Mouse (Mus musculus): ENCODE results near the gene Tgfbr3l.
A peak's percentile ranks its signal among the peaks of the same experiment; 100 is the strongest.
"Not testable (repeated sequence)": the region's sequence is repeated elsewhere in the genome, so short reads cannot be mapped to it uniquely, and the experiment has no call there.

The Tgfbr3l gene

GRCm38 (mm10) chr8:4238434-4239192, 9.4 kb upstream of the Tgfbr3l start, which contains the start of the genes Map2k7 and Gm49320:
TSS of gene Map2k7 (plus strand) at chr8:4238740.
TSS of gene Gm49320 (plus strand) at chr8:4238865.
- DNase-seq = peak; percentile 100

DNA sequence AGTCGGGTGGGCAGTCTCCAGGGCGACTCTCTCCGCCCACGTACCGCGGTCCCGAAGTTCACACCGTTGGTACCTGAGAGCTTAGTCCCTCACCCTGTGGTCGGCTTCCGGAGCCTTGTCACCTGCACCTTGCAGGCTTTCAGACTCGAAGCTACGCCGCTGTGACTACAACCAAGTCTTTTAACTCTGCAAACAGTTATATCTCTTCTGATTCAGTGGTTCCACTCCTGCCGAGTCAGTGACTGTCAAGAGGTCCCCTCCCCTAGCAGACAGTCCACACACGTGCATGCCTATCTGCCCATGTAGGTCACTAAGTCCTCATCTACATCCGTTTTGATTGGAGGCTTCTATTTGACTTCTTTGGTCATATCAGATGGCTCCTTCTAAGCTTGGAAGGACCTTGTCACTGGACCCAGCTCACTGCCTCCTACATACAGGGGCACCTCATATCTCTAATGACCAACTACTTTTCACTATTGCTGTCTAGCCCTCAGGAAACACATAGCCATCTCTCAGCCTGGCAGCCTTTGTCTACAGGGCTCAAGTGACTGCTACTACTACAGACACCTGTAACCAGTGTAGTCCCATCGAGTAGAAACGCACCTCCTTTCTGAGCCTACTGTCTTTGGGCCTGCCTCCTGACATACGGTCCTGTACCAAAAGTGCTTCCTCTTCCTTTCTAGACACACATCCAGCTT, 8.7 kb upstream of the Tgfbr3l start:
- DNase-seq = no peak

DNA sequence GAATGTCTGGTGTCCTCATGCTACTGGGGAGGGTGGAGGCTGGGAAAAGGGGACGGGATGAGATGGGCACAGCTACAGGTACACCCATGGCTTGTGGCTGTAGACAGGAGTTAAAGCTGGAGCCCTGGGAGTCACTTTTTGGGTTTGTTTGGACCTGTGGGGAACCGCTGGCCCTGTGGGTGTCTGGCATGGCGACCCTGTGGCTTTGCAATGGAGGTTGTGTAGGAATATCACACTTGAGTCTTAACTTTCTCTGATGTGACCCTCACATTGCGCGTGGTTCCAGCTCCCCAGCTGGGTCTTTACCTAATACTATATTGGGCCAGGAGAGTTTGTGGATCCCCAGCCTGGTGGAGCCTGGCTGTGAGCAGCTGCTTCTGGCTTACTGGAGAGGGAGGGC, 3.0 kb upstream of the Tgfbr3l start:
- no peak for DNase-seq

- peak; percentile 26 for DNase-seq
Measured at GRCm38 (mm10) chr8:4245737-4246136, 2.3 kb upstream of the Tgfbr3l start.

GRCm38 (mm10) chr8:4247241-4247640, 773 bp upstream of the Tgfbr3l start:
- no peak for DNase-seq

DNA sequence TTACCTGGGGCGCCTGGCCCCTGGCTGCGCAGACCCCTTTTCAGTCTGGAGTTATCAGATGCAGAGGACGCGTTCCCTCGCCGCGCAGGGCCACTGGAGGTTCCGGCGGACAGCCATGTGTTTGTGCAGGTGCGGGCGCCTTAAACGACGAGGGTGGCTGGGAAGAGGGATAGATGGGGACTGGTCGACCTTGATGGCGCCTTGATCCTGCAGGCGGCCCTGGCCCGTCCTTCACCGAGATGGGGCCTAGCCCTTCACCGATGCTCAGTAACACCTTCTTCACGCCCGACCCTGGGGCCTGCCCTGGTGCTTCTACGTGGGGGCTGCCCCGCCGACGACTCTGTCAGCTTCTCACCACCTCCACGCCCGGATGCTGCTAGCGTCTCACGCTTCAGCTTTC, 1.2 kb downstream of the Tgfbr3l start:
- DNase-seq = no peak

- peak; percentile 81 for DNase-seq
Measured at GRCm38 (mm10) chr8:4250306-4250970, 2.4 kb downstream of the Tgfbr3l start.

DNA sequence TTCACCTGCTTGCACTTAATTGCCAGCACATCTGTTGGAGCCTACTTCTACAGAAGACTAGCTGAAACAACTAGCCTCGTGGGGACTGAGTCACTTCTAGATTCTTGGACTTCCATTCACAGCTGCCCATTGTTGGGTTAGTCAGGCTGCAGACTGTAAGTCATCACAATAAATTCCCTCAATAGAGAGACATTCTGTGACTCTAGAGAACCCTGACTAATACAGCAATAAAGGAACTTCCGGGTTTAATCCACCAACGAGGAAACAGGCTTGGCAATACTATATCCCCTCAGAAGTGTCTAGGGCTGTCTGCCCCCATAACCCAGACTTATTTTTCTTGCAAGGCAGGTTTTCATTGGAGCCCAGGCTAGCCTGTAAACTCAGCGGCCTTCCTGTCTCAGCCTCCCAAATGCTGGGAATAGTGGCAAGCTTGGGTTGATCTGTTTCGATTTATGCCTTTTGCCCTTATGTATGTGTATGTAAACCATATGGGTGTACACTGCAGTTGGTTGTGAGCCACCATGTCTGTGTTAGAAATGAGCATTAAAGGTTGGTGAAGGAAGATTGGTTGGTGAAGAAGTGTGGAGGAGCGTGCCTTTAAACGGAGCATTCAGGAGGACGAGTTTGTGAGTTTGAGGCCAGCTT, 4.2 kb downstream of the Tgfbr3l start:
- no peak for DNase-seq

DNA sequence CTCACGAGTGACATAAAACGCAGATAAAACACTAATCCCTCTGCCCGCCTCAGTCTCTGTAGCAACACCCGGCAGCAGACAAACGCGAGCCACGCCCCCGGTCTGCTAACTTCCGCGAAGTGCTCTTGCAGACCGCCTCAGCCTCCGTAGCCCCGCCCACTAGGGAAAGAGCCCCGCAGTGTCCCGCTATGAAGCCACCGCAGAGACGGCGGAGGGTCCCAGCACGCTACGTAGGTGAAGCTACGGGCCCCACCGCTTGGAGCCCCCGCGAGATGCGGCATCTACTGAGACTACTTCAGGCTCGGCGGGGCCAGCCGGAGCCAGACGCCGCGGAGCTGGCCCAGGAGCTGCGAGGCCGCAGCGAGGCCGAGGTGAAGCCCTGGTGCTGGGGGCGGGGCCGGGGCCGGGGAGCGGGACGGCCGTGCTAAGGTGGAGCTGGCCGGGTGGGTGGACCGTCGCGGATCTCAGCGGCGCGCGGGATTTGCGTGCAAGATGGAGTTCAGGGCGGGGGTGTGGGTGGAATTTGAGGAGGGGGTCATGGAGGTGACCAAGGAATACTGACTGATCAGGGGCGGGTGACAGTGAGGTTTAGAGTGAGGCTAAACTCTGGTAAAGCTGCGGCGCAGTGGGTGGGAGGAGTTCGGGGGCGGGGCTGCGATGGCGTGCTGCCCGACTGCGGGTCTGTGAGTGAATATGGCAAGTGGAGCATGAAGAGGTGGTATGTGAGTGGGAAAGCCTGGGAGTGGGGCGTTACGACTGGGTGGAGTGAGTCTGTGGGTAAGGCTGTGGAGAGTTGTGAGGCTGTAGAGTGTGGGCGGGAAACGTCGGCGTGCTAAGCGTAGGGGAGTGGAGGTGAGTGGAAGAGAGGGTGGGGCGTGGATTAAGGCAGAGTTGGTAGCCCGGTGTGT, 5.2 kb downstream of the Tgfbr3l start, which contains the start of gene Snapc2:
Snapc2 (plus strand) TSS at position 147 of the 908 bp plus-strand sequence.
- peak; percentile 92 for DNase-seq

- DNase-seq = peak; percentile 78
Measured at GRCm38 (mm10) chr8:4254001-4254400, 6.0 kb downstream of the Tgfbr3l start.

DNA sequence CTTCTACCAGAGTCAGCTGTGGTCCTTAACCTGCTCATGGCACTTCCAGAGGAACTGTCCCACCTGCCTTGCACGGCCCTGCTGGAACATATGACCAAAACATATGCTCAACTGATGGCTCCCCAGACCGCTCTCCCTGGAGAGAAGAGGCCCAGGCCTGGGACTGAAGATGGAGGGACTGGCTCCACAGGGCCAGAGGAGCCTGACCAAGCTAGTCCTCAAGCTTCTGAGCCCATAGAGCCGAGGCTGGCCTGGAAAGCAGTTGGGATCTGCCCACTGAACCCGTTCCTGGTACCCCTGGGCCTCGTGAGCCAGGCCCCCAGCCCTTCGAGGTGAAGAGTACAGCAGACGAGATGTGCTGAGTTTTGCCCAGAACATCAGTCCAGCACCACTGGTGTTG, 7.5 kb downstream of the Tgfbr3l start:
- not testable (repeated sequence) for DNase-seq

DNA sequence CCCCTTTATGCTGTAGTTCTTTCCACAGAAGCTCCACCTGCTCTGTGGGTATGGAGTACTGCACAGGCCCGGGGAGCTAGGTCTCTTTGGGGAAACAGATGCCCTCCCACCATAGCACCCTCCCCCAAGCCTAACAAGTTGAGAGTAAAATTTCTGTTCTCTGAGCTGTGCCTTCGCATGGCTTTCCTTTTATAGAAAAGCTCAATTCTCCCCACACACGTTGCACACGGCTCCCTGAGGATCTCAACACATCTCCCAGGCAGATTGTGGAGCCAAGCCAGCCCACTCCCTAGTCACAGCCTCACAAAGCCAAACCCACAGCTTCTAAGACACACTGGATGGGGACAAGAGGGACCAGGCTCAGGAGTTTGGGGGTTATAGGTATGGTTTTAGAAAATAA, 8.9 kb downstream of the Tgfbr3l start:
- DNase-seq = no peak

DNA sequence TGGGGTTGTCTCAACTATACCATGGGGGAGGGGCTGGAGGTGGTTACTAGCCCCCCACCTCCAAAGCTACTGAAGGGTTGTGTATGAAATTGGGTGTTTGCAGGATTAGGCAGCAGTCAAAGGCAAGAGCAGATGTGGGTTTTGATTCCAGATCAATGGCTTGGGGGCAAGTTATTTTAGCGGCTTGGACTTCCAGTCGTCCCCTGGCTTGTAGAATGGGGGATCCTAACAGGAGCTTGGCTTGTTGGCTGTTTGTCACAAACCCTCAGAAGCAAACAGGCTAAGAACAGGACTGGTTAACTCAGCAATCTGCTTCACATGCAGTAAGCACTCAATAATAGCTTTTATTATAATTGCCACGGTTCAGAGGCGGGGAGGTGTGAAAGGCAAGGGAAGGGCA, 9.3 kb downstream of the Tgfbr3l start:
- DNase-seq = no peak

DNA sequence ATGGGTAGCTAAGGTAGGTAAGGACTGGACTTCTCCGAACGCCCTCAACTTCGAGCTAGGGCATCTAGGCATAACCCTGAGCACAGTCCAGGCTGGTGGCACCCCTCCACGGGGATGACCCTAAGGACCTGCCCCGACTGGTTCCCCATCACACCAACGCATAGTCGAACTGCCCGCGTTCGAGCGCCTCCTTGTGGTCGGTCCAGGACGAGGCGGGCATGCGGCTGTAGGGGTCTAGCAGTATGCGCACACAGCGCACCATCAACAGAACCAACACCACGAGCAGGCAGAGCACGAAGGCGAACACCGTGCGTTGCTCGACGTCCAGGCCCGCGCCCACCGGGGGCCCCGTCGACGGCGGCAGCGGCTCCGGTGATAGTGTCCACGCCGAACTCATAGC, 10.2 kb downstream of the Tgfbr3l start:
- DNase-seq = peak; percentile 58

- DNase-seq = peak; percentile 46
Measured at GRCm38 (mm10) chr8:4258678-4259077, 10.7 kb downstream of the Tgfbr3l start.

DNA sequence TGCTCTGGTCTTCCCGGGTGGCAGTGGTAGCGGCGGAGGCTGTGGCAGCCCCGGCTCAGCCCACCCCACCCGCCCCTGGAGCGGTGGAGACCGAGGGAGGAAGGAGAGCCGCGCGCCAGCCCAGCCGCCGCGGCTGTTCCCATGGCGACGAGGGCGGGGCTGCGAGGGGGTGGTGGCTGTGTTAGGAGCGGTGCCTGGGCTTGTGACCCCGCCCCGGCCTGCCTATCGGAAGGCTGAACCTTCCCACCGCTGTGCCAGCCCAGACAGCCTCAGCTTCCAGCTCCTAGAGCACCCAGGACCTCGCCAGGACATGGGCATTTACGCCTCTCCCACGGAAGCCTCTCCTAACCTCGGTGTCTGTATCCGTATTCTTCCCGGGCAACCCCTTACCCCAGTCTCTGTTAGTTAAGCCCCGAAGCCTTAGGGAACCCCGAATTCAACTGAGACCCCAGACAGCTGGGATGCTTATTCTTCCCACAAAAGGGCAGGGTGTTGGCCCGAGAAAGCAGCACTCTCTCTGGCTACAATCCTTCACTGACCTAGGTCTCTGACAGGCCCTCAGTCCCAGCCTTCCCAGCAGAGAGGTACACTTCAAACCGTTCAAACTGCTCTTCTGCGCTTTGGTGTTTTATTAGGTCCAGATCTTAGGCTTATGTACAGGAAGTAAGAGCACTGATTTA, 11.3 kb downstream of the Tgfbr3l start, which contains the start of gene Ctxn1:
Ctxn1 (minus strand) TSS at position 150 of the 680 bp plus-strand sequence.
- DNase-seq = peak; percentile 70

DNA sequence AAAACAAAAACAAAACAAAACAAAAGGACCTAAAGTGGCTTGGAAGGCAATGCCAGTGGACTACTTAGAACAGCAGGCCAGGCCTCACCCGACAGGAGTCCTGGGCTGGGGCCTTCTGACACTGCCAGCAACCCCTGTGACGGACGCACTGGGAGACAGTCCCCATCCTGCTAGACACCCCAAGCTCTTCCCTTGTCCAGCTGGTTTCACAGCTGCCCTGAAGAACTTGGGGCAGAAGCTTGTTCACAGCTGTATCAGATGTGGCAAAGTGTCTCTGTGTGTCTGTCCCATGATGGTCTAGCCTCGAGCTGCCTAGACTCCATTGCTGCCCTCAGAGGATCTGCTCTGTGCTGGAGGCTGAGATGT, 11.8 kb downstream of the Tgfbr3l start:
- DNase-seq = no peak

GRCm38 (mm10) chr8:4263105-4263791, 15.2 kb downstream of the Tgfbr3l start:
- DNase-seq = no peak

DNA sequence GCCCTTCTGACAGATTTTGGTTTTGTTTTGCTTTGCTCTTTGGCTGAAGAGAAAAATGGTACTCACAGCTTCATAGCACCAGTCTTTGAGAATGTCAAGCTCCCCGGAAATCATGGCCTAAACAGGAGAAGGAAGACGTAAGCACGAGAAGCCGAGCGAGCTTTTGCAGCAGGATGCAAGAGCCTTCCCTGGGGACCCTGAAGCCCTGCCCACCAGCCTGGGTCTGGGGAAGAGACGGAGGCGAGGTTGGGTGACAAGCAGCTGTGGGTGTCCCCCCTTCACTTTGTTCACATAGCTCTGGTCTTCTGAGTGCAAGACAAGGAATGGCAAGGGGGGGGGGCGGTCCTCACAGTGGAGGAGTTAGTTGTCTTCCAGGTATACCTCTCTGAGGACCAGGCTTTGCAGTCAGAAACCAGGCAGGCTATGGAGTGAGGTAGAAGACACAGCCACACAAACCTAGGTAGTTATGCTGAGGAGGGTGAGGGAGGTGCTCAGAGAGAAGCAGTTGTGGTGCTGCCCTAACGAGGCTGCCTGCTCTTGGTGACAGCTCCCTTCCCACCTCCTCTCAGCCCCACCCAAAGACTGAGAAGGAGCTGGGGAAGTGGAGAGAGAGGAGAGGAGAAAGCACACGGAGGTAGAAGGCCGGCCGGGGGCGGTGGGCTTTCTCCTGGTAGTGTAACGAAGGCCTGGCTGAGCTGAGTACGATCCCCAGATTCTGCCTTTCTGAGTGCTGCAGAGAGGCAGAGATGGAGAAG, 17.3 kb downstream of the Tgfbr3l start:
- DNase-seq = no peak

- no peak for DNase-seq
Measured at GRCm38 (mm10) chr8:4267627-4268026, 19.6 kb downstream of the Tgfbr3l start.
